Mouse (Mus musculus): Measurements from ENCODE around the gene Tmem108.

Gene Tmem108

DNA sequence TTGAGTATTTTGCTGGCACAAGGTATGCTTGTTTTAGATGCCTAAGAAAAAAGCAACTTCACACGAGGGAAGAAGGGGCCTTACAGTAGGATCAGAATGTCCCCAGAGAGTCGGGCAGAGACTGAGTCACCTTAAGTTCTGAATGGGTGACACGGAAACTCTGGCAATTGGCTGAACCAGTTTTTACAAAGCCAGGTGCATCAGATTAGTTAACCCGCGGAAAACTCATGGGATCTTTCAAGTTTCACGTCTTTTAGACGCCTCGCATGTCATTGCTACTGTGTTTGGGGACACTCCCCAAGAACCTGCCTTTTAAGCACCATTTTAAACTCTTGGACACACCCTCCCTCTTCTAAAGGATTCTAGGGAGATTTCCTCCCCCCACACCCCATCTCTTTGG lies 1.3 kb downstream of the Tmem108 start:
- Histone ChIP-seq H3K27me3 (ENCODE audit: insufficient read depth, low read length) (peaks cover 57% of the 10 kb centered on the region), H3K4me3 (replicated peaks; ENCODE audit: low read length) (no peak overlapping the region), H3K36me3 (ENCODE audit: insufficient read depth, low read length) (no peaks in the 10 kb centered on the region), H3K9me3 (ENCODE audit: low read length) (no peaks in the 10 kb centered on the region), H3K4me1 (replicated peaks; ENCODE audit: low read depth, low read length) (peaks cover 16% of the 10 kb centered on the region)
- TF ChIP-seq CTCF (conservative IDR thresholded peaks at IDR 0.05; ENCODE audit: low read length), result no peak

DNA sequence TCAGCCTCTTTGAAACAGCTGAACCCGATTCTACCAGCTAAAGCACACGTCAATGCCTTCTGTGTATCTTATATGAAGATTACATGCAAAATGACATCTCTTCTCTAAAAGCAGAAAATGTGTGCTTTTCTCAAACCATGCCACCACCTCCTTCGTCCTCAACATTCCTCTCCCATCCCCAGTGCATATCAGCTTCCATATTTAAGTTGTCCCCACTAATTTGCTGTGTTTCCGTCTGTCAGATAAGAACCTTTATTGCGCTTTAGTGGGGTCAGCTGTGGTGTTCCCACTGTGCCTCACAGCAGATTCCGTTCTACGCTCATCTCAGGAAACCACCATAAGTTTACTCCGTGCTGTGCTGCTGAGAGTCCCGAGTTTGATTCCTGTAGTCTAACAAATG lies 1.8 kb downstream of the Tmem108 start:
- TF ChIP-seq NANOG (IDR thresholded peaks at IDR 0.05; ENCODE audit: borderline replicate concordance, low read length), result no peak
- no peak for TF ChIP-seq POU5F1 (IDR thresholded peaks at IDR 0.05; ENCODE audit: borderline replicate concordance, low read length)
- no peak for TF ChIP-seq CTCF (conservative IDR thresholded peaks at IDR 0.05; ENCODE audit: low read length)
- Histone ChIP-seq H3K4me3 (replicated peaks; ENCODE audit: low read length) (no peak overlapping the region), H3K9me3 (ENCODE audit: low read length) (no peaks in the 10 kb centered on the region), H3K27me3 (ENCODE audit: insufficient read depth, low read length) (peaks cover 55% of the 10 kb centered on the region), H3K36me3 (ENCODE audit: insufficient read depth, low read length) (no peaks in the 10 kb centered on the region), H3K4me1 (replicated peaks; ENCODE audit: low read depth, low read length) (peaks cover 16% of the 10 kb centered on the region)

DNA sequence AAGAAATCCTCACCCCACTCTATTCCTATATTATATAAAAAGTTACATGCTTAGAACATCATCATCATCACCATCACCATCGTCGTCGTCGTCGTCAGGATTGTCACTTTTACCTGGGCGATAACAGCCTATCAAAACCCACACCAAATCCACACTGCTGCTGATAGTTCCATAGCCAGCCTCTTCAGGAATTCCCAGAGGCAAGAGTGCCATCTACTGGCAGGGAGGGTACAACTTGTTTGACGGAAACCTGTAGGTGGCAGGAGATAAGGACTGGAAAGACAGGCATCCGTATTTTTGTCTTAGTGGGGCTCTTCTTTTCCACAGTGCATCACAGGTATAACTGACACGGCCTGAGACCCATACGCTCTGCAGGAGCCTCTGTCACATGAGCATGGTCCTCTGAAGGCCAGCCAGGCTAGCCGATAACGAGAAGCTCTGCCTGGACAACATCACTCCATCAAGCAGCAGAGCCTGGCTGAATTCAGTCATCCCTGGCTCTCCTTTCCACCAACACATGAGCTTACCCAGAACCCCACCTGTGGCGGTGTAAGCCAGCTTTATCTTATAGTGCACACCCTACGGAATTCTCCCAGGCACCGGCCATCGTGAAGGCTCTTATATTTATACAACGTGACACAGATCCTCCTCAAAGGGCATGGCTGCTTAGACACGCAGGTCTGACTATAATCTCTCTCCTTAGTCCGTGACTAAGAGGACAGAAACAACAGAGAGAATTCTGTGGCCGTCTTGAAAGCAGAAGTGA lies 2.5 kb downstream of the Tmem108 start:
- no peaks in the 10 kb centered on the region for H3K36me3 ChIP-seq (ENCODE audit: insufficient read depth, low read length)
- peaks cover 16% of the 10 kb centered on the region for H3K4me1 ChIP-seq (replicated peaks; ENCODE audit: low read depth, low read length)
- TF ChIP-seq NANOG (IDR thresholded peaks at IDR 0.05; ENCODE audit: borderline replicate concordance, low read length) (no peak), CTCF (conservative IDR thresholded peaks at IDR 0.05; ENCODE audit: low read length) (peak; percentile 74), POU5F1 (IDR thresholded peaks at IDR 0.05; ENCODE audit: borderline replicate concordance, low read length) (no peak)
- peaks cover 50% of the 10 kb centered on the region for H3K27me3 ChIP-seq (ENCODE audit: insufficient read depth, low read length)
- H3K4me3 ChIP-seq (replicated peaks; ENCODE audit: low read length), result no peak overlapping the region
- H3K9me3 ChIP-seq (ENCODE audit: low read length), result no peaks in the 10 kb centered on the region

DNA sequence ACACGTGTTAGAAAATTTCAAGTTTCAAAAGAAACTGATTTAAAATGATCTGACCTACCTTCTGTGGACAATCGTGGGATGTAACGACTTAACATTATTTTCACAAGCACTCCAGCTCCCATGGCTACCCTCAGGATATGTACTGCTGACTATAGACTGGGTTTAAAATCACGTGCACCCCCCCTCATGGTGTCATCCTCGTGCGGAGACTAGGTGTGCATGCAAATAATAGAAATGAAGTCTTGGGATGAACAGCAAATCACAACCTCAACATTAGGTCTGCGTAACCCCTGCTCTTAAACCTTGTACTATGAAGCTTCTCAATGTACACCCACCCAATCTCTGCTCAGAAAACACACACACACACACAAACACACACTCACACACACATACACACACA lies 3.4 kb downstream of the Tmem108 start:
- Histone ChIP-seq H3K4me1 (replicated peaks; ENCODE audit: low read depth, low read length) (peaks cover 22% of the 10 kb centered on the region), H3K27me3 (ENCODE audit: insufficient read depth, low read length) (peaks cover 41% of the 10 kb centered on the region), H3K36me3 (ENCODE audit: insufficient read depth, low read length) (no peaks in the 10 kb centered on the region), H3K9me3 (ENCODE audit: low read length) (no peaks in the 10 kb centered on the region), H3K4me3 (replicated peaks; ENCODE audit: low read length) (no peak overlapping the region)
- TF ChIP-seq CTCF (conservative IDR thresholded peaks at IDR 0.05; ENCODE audit: low read length) (no peak), POU5F1 (IDR thresholded peaks at IDR 0.05; ENCODE audit: borderline replicate concordance, low read length) (no peak), NANOG (IDR thresholded peaks at IDR 0.05; ENCODE audit: borderline replicate concordance, low read length) (no peak)

DNA sequence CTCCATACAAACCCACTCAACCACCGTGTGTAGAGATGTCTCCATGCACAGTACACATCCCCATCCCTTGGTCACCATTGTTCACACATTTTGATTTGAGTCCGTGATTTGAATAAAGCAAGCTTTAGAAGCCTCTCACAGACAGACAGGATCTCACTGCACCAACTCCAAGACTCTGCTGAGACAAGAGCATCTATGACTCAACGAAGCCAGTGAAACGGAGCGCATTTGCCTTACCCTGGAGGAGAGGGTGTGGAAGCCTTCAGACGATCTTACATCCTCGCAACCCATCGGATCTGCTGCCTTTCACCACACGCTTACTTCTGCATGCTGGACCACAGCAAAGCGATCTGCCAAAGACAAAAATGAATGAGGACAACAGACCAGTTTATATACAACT lies 9.0 kb downstream of the Tmem108 start:
- Histone ChIP-seq H3K4me1 (replicated peaks; ENCODE audit: low read depth, low read length) (peaks cover 17% of the 10 kb centered on the region), H3K9me3 (ENCODE audit: low read length) (no peaks in the 10 kb centered on the region), H3K36me3 (ENCODE audit: insufficient read depth, low read length) (no peaks in the 10 kb centered on the region), H3K4me3 (replicated peaks; ENCODE audit: low read length) (no peak overlapping the region), H3K27me3 (ENCODE audit: insufficient read depth, low read length) (no peaks in the 10 kb centered on the region)
- TF ChIP-seq POU5F1 (IDR thresholded peaks at IDR 0.05; ENCODE audit: borderline replicate concordance, low read length), result no peak
- no peak for TF ChIP-seq CTCF (conservative IDR thresholded peaks at IDR 0.05; ENCODE audit: low read length)
- TF ChIP-seq NANOG (IDR thresholded peaks at IDR 0.05; ENCODE audit: borderline replicate concordance, low read length), result no peak

DNA sequence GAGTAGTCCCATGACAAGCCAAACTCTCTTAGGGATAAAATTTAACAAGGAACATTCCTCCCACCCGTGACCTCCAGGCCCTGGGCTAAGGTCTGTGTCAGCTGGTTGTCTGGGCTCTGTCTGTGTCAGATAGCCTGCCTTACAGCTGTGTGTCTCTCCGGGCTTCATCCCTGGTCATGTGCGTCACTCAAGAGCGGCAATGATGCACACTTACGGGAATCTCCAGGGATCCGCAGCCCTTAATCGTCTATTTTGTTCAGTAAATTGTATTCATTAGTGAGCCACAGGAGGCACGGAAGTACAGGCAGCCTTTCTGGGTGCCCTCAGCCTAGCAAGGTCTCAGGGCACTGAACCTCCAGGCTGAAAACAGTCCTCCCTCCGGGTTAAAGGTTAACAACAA lies 10.1 kb downstream of the Tmem108 start:
- no peak for TF ChIP-seq POU5F1 (IDR thresholded peaks at IDR 0.05; ENCODE audit: borderline replicate concordance, low read length)
- peak; percentile 85 for TF ChIP-seq NANOG (IDR thresholded peaks at IDR 0.05; ENCODE audit: borderline replicate concordance, low read length)
- no peak for TF ChIP-seq CTCF (conservative IDR thresholded peaks at IDR 0.05; ENCODE audit: low read length)
- Histone ChIP-seq H3K36me3 (ENCODE audit: insufficient read depth, low read length) (no peaks in the 10 kb centered on the region), H3K4me3 (replicated peaks; ENCODE audit: low read length) (no peak overlapping the region), H3K9me3 (ENCODE audit: low read length) (no peaks in the 10 kb centered on the region), H3K27me3 (ENCODE audit: insufficient read depth, low read length) (no peaks in the 10 kb centered on the region), H3K4me1 (replicated peaks; ENCODE audit: low read depth, low read length) (peaks cover 17% of the 10 kb centered on the region)

DNA sequence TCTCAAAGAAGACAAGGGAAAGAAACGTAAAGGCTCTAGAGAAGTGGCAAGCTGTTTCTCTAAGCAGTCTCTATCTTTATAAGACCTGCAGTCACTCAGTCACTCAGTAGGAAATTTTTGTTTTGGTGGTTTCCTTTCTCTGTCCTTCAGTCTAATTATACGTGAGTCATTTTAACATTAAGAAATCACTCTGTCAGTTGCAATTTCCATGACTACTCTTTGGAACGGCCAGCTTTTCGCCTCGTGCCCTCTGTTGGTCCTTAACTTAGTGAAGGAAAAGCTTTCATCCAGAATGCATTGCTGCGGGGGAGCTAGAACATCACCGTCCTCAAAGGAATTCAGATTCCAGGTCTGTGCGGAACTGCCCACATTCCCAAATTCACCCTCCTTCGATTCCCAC lies 11.1 kb downstream of the Tmem108 start:
- H3K4me3 ChIP-seq (replicated peaks; ENCODE audit: low read length), result no peak overlapping the region
- H3K9me3 ChIP-seq (ENCODE audit: low read length), result no peaks in the 10 kb centered on the region
- TF ChIP-seq POU5F1 (IDR thresholded peaks at IDR 0.05; ENCODE audit: borderline replicate concordance, low read length), result no peak
- H3K27me3 ChIP-seq (ENCODE audit: insufficient read depth, low read length), result no peaks in the 10 kb centered on the region
- no peaks in the 10 kb centered on the region for H3K36me3 ChIP-seq (ENCODE audit: insufficient read depth, low read length)
- H3K4me1 ChIP-seq (replicated peaks; ENCODE audit: low read depth, low read length), result peaks cover 17% of the 10 kb centered on the region

DNA sequence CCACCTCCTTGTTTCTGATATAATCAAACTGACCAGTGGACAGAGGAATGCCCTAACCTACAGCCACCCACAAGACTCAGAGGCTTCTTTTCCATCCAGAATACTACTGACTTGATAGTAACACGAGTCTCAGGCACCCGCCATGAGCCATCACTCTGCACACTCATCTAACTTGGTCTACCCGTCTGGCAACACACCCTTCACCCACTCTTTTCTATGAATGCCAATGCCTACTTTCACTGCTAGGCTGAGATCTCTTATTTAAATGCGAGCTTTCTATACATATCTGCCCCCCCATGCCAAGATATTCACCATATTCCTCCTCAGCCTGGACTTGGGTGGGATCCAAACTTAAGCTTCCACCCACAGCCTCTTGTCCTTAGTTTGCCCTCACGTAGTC lies 15.0 kb downstream of the Tmem108 start:
- no peaks in the 10 kb centered on the region for H3K36me3 ChIP-seq (ENCODE audit: insufficient read depth, low read length)
- TF ChIP-seq POU5F1 (IDR thresholded peaks at IDR 0.05; ENCODE audit: borderline replicate concordance, low read length) (no peak), CTCF (conservative IDR thresholded peaks at IDR 0.05; ENCODE audit: low read length) (no peak), NANOG (IDR thresholded peaks at IDR 0.05; ENCODE audit: borderline replicate concordance, low read length) (no peak)
- peaks cover 6% of the 10 kb centered on the region; the same call in 1 of the 2 replicates for H3K4me1 ChIP-seq (replicated peaks; ENCODE audit: low read depth, low read length)
- H3K9me3 ChIP-seq (ENCODE audit: low read length), result no peaks in the 10 kb centered on the region
- H3K27me3 ChIP-seq (ENCODE audit: insufficient read depth, low read length), result no peaks in the 10 kb centered on the region
- no peak overlapping the region for H3K4me3 ChIP-seq (replicated peaks; ENCODE audit: low read length)

DNA sequence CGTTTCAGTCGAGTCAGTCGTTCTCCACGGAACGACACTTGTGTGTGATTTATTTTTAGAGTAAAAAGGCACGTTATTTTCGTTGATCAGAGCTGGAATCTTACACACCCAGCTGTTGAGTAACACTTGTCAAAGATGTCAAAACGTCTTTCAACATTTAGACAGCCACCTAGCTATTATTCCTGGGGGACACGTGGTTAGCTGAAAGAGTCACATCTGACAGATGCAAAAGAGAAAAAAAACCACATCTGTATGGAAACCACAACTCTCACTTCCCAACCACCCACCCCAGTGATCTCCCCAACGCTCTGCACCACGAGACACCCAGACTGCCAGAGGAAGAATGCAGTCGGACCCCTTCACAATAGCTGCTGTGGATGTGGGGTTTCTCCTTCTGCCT lies 21.5 kb downstream of the Tmem108 start:
- H3K9me3 ChIP-seq (ENCODE audit: low read length), result peaks cover 4% of the 10 kb centered on the region
- H3K27me3 ChIP-seq (ENCODE audit: insufficient read depth, low read length), result no peaks in the 10 kb centered on the region
- no peak for TF ChIP-seq CTCF (conservative IDR thresholded peaks at IDR 0.05; ENCODE audit: low read length)
- no peak for TF ChIP-seq POU5F1 (IDR thresholded peaks at IDR 0.05; ENCODE audit: borderline replicate concordance, low read length)
- TF ChIP-seq NANOG (IDR thresholded peaks at IDR 0.05; ENCODE audit: borderline replicate concordance, low read length), result no peak
- no peaks in the 10 kb centered on the region for H3K36me3 ChIP-seq (ENCODE audit: insufficient read depth, low read length)
- no peak overlapping the region for H3K4me3 ChIP-seq (replicated peaks; ENCODE audit: low read length)
- H3K4me1 ChIP-seq (replicated peaks; ENCODE audit: low read depth, low read length), result no peaks in the 10 kb centered on the region
